Mouse (Mus musculus) midbrain, embryonic 15.5 days (tissue): ENCODE measurements at regions not wholly inside any gene's neighbourhood (a gene's known extent, or its start where the extent isn't known, plus 50 kb on each side); places are given as distances from the start of the nearest gene placed in this dataset.
A peak's percentile ranks its signal among the peaks of the same experiment; 100 is the strongest.

Experiments
- ATAC-seq: fragments of 200-750 bp; cut with Nextera tagmentation; replicated peaks from 2 replicates; pipeline ENCODE4 v1.8.0; 2017; ENCODE audit warnings: moderate TSS enrichment
- H3K27ac ChIP-seq: fragments of 300-500 bp; sonication (generic); 2 replicates; pipeline ENCODE4 v1.5.1; 2015; ENCODE audit warnings: mild to moderate bottlenecking, inconsistent platforms
- H3K27me3 ChIP-seq: fragments of 300-500 bp; sonication (generic); replicated peaks from 2 replicates; pipeline ENCODE4 v1.6.1; 2015; ENCODE audit warnings: inconsistent platforms
- H3K36me3 ChIP-seq: fragments of 300-500 bp; sonication (generic); replicated peaks from 2 replicates; pipeline ENCODE4 v1.6.1; 2015; ENCODE audit warnings: inconsistent platforms
- H3K4me1 ChIP-seq: fragments of 300-500 bp; sonication (generic); 2 replicates; pipeline ENCODE4 v1.6.1; 2015; ENCODE audit warnings: inconsistent platforms
- H3K4me2 ChIP-seq: fragments of 300-500 bp; sonication (generic); 2 replicates; pipeline ENCODE4 v1.6.1; 2015; ENCODE audit warnings: inconsistent platforms, mild to moderate bottlenecking, moderate library complexity
- H3K4me3 ChIP-seq: fragments of 300-500 bp; sonication (generic); 2 replicates; pipeline ENCODE4 v1.5.1; 2015; ENCODE audit warnings: mild to moderate bottlenecking, inconsistent platforms
- H3K9ac ChIP-seq: fragments of 300-500 bp; sonication (generic); 2 replicates; pipeline ENCODE4 v1.6.1; 2015; ENCODE audit warnings: mild to moderate bottlenecking, inconsistent platforms
- H3K9me3 ChIP-seq: fragments of 300-500 bp; sonication (generic); 2 replicates; pipeline ENCODE4 v1.6.1; 2016; ENCODE audit warnings: inconsistent platforms
- WGBS: fragments of 180-500 bp; shearing (Covaris S2); methylation state at CpG from one replicate; pipeline ENCODE4 v1.1.7; 2015; ENCODE audit warnings: mixed read lengths; 5-methylcytosine and 5-hydroxymethylcytosine counted together

GRCm38 (mm10) chr9:50064505-50065229 is 265.9 kb upstream of the Ncam1 start:
- peak; percentile 66 for ATAC-seq
- 79% methylated on average over 10 of the region's 10 CpGs for WGBS
- H3K27ac ChIP-seq, result no peak overlapping the region

DNA sequence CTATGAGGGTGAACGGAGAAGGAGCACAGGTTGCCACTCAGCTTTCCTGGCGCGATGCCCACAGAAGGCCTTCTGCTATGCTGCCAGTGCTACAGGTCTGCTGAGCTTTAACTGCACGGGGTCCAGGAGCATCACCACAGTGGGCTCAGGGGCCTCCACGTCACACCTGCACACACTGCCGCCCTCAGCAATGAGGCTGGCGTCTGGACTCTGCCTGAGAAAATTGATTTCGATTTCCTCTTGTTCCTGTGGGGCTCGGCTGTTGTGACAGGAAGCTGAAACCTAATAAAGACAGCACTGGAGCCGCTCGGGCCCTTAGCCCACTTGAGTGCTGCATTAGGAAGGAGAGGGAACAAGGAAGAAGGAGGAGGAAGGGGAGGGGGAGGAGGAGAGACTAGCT is 239.5 kb upstream of the Ncam1 start:
- Histone ChIP-seq H3K9ac (no peak overlapping the region), H3K36me3 (no peaks in the 10 kb centered on the region), H3K27ac (no peak overlapping the region), H3K27me3 (no peaks in the 10 kb centered on the region), H3K4me1 (no peaks in the 10 kb centered on the region; the same call in 1 of the 2 replicates), H3K9me3 (no peaks in the 10 kb centered on the region), H3K4me2 (no peak overlapping the region), H3K4me3 (no peak overlapping the region)
- ATAC-seq, result no peak
- WGBS, result 55% methylated on average over 11 of the region's 11 CpGs

More at GRCm38 (mm10) chr9:50064505-50065229, 265.9 kb upstream of the Ncam1 start:
- Histone ChIP-seq H3K4me1 (no peaks in the 10 kb centered on the region), H3K9ac (no peak overlapping the region), H3K9me3 (no peaks in the 10 kb centered on the region), H3K36me3 (no peaks in the 10 kb centered on the region), H3K4me2 (no peak overlapping the region), H3K4me3 (no peak overlapping the region), H3K27me3 (no peaks in the 10 kb centered on the region)

GRCm38 (mm10) chr9:50032322-50033158 is 233.8 kb upstream of the Ncam1 start:
- no peak overlapping the region for H3K27ac ChIP-seq
- ATAC-seq, result no peak
- H3K27me3 ChIP-seq, result no peaks in the 10 kb centered on the region
- H3K4me2 ChIP-seq, result no peak overlapping the region
- H3K4me1 ChIP-seq, result peaks cover 8% of the 10 kb centered on the region; the same call in 1 of the 2 replicates
- no peak overlapping the region for H3K9ac ChIP-seq
- no peaks in the 10 kb centered on the region for H3K9me3 ChIP-seq
- WGBS, result 38% methylated on average over 9 of the region's 9 CpGs
- no peak overlapping the region for H3K4me3 ChIP-seq
- no peaks in the 10 kb centered on the region for H3K36me3 ChIP-seq

DNA sequence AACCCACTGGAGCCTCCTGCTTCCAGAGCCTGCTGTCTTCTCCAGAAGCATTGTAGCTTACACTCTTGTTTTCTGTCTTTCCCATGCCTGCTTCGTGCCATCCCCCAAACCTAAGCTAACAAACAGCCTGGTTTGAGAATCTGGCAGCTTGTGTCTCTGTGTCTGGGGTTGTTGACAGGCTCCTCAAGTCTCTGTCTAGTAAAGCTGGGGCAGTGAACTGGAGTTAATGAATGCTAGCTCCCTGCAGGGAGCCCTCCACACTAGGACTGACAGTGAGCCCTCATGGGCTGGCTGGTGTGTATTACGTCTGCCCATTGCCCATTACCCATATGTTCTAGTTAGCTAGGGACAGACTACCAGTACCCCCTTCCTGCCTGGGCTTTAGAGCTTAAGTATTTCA is 232.6 kb upstream of the Ncam1 start:
- H3K27me3 ChIP-seq, result no peaks in the 10 kb centered on the region
- 18% methylated on average over 2 of the region's 2 CpGs for WGBS
- H3K9me3 ChIP-seq, result no peaks in the 10 kb centered on the region
- H3K36me3 ChIP-seq, result no peaks in the 10 kb centered on the region
- no peak overlapping the region for H3K9ac ChIP-seq
- no peak overlapping the region for H3K4me2 ChIP-seq
- no peak overlapping the region for H3K27ac ChIP-seq
- peaks cover 8% of the 10 kb centered on the region; the same call in 1 of the 2 replicates for H3K4me1 ChIP-seq
- no peak overlapping the region for H3K4me3 ChIP-seq
- no peak for ATAC-seq

DNA sequence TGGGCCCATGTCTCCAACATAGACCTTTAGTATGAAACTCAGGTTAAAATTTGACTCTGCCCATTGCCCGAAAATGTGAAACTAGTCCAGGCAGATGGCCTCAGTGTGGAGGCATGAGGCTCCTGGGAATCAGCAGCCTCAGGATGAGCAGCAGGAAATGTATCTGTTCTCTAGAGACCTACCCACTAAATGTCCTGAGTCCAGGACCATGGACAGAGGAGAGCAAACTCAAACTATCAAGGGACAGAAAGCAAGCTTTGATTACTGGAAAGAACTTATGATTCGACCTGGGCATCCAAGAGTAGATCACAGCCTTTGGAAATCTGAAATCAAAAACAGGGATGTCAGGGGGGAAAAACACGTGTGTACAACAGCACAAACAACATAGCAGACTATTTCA is 230.3 kb upstream of the Ncam1 start:
- H3K36me3 ChIP-seq, result no peaks in the 10 kb centered on the region
- 62% methylated on average over 3 of the region's 3 CpGs for WGBS

DNA sequence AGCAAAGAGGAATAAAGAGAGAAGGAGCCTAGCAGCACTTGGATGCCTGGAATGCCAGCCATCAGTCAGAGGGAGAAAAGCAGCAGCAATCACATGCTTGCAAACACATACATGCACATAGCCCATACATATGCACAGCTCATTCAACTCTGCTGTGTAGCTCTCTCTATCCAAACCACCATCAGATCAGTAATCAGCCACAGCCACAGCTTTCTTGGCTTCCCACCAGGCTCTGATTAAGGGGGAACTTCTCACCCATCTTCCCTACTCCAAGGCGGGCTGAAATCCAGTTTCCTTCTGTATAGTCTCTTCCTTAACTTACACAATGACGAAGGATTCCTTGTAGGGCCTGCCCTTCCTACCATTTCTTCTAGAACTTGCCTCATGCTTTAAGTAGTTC is 229.8 kb upstream of the Ncam1 start:
- Histone ChIP-seq H3K9ac (no peak overlapping the region), H3K4me1 (peaks cover 8% of the 10 kb centered on the region; the same call in 1 of the 2 replicates), H3K9me3 (no peaks in the 10 kb centered on the region), H3K4me3 (no peak overlapping the region), H3K36me3 (no peaks in the 10 kb centered on the region), H3K27me3 (no peaks in the 10 kb centered on the region), H3K27ac (no peak overlapping the region), H3K4me2 (no peak overlapping the region)
- 94% methylated on average over 2 of the region's 2 CpGs for WGBS
- ATAC-seq, result no peak

More for the DNA sequence above, 230.3 kb upstream of the Ncam1 start:
- peaks cover 8% of the 10 kb centered on the region; the same call in 1 of the 2 replicates for H3K4me1 ChIP-seq
- H3K9me3 ChIP-seq, result no peaks in the 10 kb centered on the region
- ATAC-seq, result no peak
- no peak overlapping the region for H3K9ac ChIP-seq
- H3K4me2 ChIP-seq, result no peak overlapping the region
- H3K27me3 ChIP-seq, result no peaks in the 10 kb centered on the region
- no peak overlapping the region for H3K4me3 ChIP-seq
- no peak overlapping the region for H3K27ac ChIP-seq

DNA sequence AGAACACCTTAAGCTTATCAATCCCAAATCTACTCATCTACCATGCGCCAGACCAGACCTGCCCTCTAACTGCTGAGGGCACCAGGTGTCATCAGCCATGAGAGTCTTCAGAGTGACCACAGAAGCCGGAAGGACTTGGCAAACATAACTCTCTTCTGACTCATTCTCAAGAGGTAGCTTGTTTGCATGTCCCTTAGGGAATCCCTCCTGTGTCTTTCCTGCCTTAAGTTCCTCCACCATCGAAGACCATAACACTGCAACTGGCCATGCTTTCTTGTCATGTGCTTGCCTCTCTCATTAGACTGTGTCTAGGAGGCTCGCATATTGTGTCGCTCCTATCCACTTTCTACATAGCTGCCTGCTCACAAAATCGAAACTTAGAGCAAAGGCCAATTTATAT is 226.1 kb upstream of the Ncam1 start:
- Histone ChIP-seq H3K4me2 (no peak overlapping the region), H3K27me3 (no peaks in the 10 kb centered on the region), H3K36me3 (no peaks in the 10 kb centered on the region), H3K9ac (no peak overlapping the region), H3K4me3 (no peak overlapping the region), H3K9me3 (no peaks in the 10 kb centered on the region), H3K27ac (no peak overlapping the region), H3K4me1 (no peaks in the 10 kb centered on the region)
- ATAC-seq, result no peak
- 89% methylated on average over 6 of the region's 6 CpGs for WGBS

- Histone ChIP-seq H3K27ac (no peak overlapping the region), H3K36me3 (no peaks in the 10 kb centered on the region), H3K9ac (no peak overlapping the region), H3K9me3 (no peaks in the 10 kb centered on the region), H3K4me3 (no peak overlapping the region), H3K27me3 (no peaks in the 10 kb centered on the region), H3K4me2 (no peak overlapping the region), H3K4me1 (no peaks in the 10 kb centered on the region)
- ATAC-seq, result no peak
- WGBS, result 88% methylated on average over 4 of the region's 4 CpGs
Observed at GRCm38 (mm10) chr9:50013602-50014001, 214.9 kb upstream of the Ncam1 start.

DNA sequence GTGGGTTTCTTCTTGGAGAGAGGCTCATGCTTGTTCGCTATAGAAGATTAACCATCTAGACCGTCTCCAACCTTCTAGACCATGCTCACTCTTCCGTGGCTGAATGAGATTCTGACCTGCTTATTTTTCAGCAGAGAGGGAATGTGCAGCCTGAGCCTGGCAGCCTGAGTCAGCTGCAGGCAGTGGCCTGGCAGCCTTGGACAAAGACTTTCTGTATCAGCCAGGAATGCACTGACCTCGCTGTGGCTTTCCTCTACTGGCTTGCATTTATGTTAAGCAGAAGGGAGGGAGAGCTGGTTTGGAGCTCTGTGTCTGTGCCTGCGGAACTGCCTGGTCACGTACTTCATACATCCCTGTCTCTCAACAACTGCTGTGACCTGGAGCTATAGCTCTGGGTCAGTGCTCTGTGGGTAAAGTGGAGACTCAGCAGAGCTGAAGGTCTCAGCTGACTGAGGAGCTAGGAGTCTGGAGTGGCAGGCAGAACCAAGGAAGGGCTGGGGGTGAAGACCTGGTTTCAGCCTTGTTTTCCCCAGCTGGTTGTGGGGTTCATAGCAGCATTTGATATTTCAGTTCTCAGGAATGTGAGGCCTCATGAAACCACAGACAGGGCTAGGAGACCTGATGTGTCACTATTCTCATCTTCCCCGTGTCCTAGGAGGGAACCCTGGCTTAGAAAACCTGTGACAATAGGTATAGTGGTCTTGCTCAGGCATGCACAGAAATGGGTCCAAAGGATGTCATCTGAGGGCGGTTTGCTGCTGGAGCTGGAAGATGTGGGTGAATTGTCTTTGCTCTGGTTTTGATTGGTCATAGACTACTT is 207.2 kb upstream of the Ncam1 start:
- H3K36me3 ChIP-seq, result no peaks in the 10 kb centered on the region
- no peaks in the 10 kb centered on the region for H3K27me3 ChIP-seq
- ATAC-seq, result no peak; the same call in 1 of the 2 replicates
- H3K9ac ChIP-seq, result no peak overlapping the region
- H3K4me3 ChIP-seq, result no peak overlapping the region
- no peak overlapping the region for H3K4me2 ChIP-seq
- peaks cover 6% of the 10 kb centered on the region; the same call in 1 of the 2 replicates for H3K4me1 ChIP-seq
- 41% methylated on average over 8 of the region's 8 CpGs for WGBS
- peak overlapping the region; percentile 16; the same call in 1 of the 2 replicates for H3K27ac ChIP-seq
- no peaks in the 10 kb centered on the region for H3K9me3 ChIP-seq

GRCm38 (mm10) chr9:50002695-50003094 is 204.0 kb upstream of the Ncam1 start:
- Histone ChIP-seq H3K27me3 (no peaks in the 10 kb centered on the region), H3K9me3 (no peaks in the 10 kb centered on the region), H3K27ac (no peak overlapping the region), H3K4me1 (peaks cover 8% of the 10 kb centered on the region; the same call in 1 of the 2 replicates), H3K9ac (no peak overlapping the region), H3K4me2 (no peak overlapping the region), H3K4me3 (no peak overlapping the region), H3K36me3 (no peaks in the 10 kb centered on the region)
- no peak for ATAC-seq
- 78% methylated on average over 6 of the region's 6 CpGs for WGBS

DNA sequence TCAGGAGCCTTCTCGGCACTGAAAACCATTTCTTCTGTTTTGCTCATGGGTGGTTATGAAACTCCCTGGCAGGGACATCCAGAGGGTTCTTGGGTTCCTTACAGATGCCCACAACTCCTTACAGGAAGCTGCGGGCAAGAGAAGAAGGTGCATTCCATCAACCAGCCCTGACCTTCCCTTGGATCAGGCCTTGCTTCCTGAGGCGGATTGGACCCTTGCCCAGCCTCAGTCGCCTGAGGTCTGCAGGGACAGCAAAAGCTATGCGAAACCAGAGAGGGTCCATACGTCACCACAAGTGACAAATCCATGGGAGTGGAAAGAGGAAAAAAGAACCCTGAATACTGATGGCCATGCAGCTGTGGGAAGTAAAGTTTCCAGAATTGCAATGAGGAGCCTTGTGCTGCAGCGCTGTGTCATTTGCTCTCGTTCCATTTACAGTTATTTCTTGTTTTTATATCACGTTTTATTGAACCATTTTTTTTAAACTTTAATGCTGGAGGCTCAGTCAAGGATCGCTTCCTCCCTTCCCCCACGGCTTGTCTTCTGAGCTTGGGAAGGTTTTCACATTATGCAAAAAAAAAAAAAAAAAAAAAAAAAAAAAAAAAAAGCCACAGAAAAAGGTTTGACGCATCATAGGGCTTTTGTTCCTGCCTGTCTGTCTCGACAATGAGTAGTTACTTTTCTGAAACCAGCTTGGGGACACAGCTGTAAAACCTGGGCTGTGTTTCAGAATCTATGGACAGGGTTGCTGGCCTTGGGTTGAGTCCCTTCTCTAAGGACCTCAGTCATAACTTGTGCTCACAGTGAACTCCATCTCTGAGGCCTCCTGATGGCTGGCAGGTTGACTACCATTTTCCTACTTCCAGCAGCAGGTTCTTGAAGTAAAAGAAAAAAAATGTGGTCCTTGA is 202.0 kb upstream of the Ncam1 start:
- Histone ChIP-seq H3K4me1 (peaks cover 6% of the 10 kb centered on the region; the same call in 1 of the 2 replicates), H3K36me3 (no peaks in the 10 kb centered on the region), H3K9me3 (no peaks in the 10 kb centered on the region), H3K4me3 (no peak overlapping the region), H3K4me2 (no peak overlapping the region), H3K9ac (no peak overlapping the region), H3K27ac (no peak overlapping the region), H3K27me3 (no peaks in the 10 kb centered on the region)
- no peak for ATAC-seq
- WGBS, result 59% methylated on average over 13 of the region's 13 CpGs
